ENCODE assay signal across 8 mouse cellular contexts in the genomic region with DNA sequence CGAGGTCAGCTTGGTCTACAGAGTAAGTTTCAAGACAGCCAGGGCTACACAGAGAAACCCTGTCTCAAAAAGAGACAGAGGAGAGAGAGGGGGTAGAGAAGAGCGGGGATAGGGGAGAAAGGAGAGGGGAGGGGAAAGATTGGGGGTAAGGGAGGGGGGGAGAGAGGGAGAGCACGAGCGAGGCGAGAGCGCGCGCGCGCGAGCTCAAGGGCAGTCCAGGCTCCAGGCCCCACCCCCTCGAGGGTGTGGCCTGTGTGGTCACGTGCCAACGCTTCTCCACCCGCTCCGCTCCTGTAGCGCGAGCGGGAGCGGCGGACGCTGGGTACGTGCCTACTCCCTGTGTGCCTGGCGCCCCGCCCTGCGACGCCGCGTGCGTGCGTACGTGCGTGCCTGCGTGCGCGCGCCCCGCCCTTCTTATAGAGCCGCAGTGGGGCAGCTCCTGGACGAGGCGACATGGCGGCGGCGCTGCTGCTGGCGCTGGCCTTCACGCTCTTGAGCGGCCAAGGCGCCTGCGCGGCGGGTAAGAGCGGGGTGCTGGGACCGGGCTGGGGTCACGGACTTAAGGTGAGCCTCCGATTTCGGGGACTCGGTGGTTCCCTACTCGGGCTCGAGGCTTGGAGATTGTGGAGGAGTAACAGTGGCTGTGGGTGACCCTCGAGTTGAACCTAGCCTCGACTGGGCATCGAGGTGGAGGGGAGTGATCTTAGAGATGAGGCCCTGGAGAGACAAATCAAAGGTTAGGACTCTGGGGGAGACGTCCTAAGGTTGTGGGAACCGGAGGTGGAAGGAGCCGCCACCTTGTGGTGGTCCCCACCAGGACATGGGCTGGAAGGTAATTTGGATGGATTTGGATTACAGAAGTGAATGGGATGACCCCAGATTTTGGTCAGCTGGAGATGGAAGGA. TPM values are rescaled to one million over a fixed set of nuclear protein-coding genes. Genes with fewer than 3 reads are reported as not detected.
DNase-seq lines count a peak whose midpoint lies in the region; ATAC-seq and TF ChIP-seq lines count a peak whose summit lies in the region.

A gene (plus strand): TSS at position 427 of the 905 bp plus-strand sequence.

- no peaks in the 10 kb centered on the region for H3K27me3 ChIP-seq in Patski
- no peaks in the 10 kb centered on the region for H3K27me3 ChIP-seq in hindbrain, embryonic 14.5 days (ENCODE audit: control insufficient read depth, insufficient read depth, low read length)

- H3K4me2 ChIP-seq in hindbrain, embryonic 14.5 days (replicated peaks), result peak within 1 kb of the TSS; percentile 91

- WGBS in hindbrain, embryonic 14.5 days, result under 1% methylated on average over 30 of the region's 65 CpGs

- peaks cover 29% of the 10 kb centered on the region for H3K4me1 ChIP-seq in hindbrain, embryonic 14.5 days (replicated peaks; ENCODE audit: control insufficient read depth, insufficient read depth, low read length)

- in situ Hi-C loops in Patski (cut with MboI; ENCODE audit: low pct_unique_long_range_greater_than_20kb), result no loop called here

- peaks cover 8% of the 10 kb centered on the region; the same call in 1 of the 2 replicates for H3K36me3 ChIP-seq in hindbrain, embryonic 14.5 days (replicated peaks; ENCODE audit: control insufficient read depth, insufficient read depth)

- ATAC-seq in Patski, result peak; percentile 89
- peak; percentile 96 for ATAC-seq in hindbrain, embryonic 14.5 days (ENCODE audit: low FRiP score)

- peak within 1 kb of the TSS; percentile 82 for H3K27ac ChIP-seq in hindbrain, embryonic 14.5 days

- H3K9ac ChIP-seq in hindbrain, embryonic 14.5 days, result peak within 1 kb of the TSS; percentile 93

- no peak for TF ChIP-seq CTCF in Patski (IDR thresholded peaks at IDR 0.05)

- DNase-seq in Patski (ENCODE audit: low read depth, low spot score), result peak; percentile 76
- DNase-seq in cerebellum, postnatal 14 days, result peak; percentile 100
- peak; percentile 95 to 97 for DNase-seq in frontal cortex, postnatal 25 days (ENCODE audit: low spot score in 2 of 2)
- peak; percentile 99 for DNase-seq in hindbrain, embryonic 14.5 days (ENCODE audit: low spot score)
- DNase-seq in layer of hippocampus, postnatal 36 days, result peak; percentile 98 to 99
- DNase-seq in lung, postnatal 36 days, result peak; percentile 99
- peak; percentile 100 for DNase-seq in retina, postnatal 1 day
- DNase-seq in urinary bladder, adult 18-20 months (ENCODE audit: low spot score in 2 of 2), result peak; percentile 95 to 98

- CTCF ChIA-PET in Patski (lab: Charles Lee), result interaction anchor here (0.8 to 3.8 kb wide), 3 partner anchors 11 to 29 kb away, joined by 3 to 15 read pairs (median 3); no protein-coding TSS in a partner anchor

- H3K4me3 ChIP-seq in hindbrain, embryonic 14.5 days (replicated peaks; ENCODE audit: low read length), result peak within 1 kb of the TSS; percentile 82

- POLR2A ChIA-PET in Patski (lab: Charles Lee), result interaction anchor here (0.6 to 2.1 kb wide), 6 partner anchors 11 to 98 kb away, joined by 3 to 9 read pairs (median 4); a partner anchor contains a TSS

- H3K9me3 ChIP-seq in hindbrain, embryonic 14.5 days (ENCODE audit: control insufficient read depth, low read length), result no peaks in the 10 kb centered on the region

RNA-seq across cellular contexts. Expression of the gene that starts here (rescaled TPM):
- polyA plus RNA-seq in Patski (2021), result 1,052 TPM
- polyA plus RNA-seq in hindbrain, embryonic 14.5 days (2014; fragmentation: Nextera tagmentation; extraction: Ambion mirVana), result 930 and 976 TPM in 2 replicates
- total RNA-seq in layer of hippocampus, postnatal 36 days (2021), result 100 to 1,000 TPM; 555 to 610 TPM

Comparison
In these comparisons a context has a peak if more than half of its experiments do, and no peak if none do; other contexts are left out.
1. Peak in every context shown above with its lines: DNase-seq, ATAC-seq, H3K4me3 ChIP-seq and H3K27ac ChIP-seq.